Mouse (Mus musculus) right cerebral cortex, adult 2 months (tissue): ENCODE data around the gene Med16.

Source experiments
- DNase-seq, 2 experiments: peaks; one replicate each; pipeline ENCODE4 v3.0.0; 2021 to 2022; ENCODE audit warnings: low spot score in 2 of 2

Gene Med16

GRCm38 (mm10) chr10:79917532-79918100 is 8.9 kb upstream of the Med16 start:
- DNase-seq = no peak

- peak; percentile 82 to 89 for DNase-seq
Observed at GRCm38 (mm10) chr10:79916808-79917531, 8.2 kb upstream of the Med16 start, which contains the start of gene Kiss1r. Gene Kiss1r (plus strand): TSS chr10:79916971.

GRCm38 (mm10) chr10:79916081-79916480 is 7.4 kb upstream of the Med16 start:
- no peak for DNase-seq

- no peak for DNase-seq
Observed at GRCm38 (mm10) chr10:79914948-79915596, 6.3 kb upstream of the Med16 start.

DNA sequence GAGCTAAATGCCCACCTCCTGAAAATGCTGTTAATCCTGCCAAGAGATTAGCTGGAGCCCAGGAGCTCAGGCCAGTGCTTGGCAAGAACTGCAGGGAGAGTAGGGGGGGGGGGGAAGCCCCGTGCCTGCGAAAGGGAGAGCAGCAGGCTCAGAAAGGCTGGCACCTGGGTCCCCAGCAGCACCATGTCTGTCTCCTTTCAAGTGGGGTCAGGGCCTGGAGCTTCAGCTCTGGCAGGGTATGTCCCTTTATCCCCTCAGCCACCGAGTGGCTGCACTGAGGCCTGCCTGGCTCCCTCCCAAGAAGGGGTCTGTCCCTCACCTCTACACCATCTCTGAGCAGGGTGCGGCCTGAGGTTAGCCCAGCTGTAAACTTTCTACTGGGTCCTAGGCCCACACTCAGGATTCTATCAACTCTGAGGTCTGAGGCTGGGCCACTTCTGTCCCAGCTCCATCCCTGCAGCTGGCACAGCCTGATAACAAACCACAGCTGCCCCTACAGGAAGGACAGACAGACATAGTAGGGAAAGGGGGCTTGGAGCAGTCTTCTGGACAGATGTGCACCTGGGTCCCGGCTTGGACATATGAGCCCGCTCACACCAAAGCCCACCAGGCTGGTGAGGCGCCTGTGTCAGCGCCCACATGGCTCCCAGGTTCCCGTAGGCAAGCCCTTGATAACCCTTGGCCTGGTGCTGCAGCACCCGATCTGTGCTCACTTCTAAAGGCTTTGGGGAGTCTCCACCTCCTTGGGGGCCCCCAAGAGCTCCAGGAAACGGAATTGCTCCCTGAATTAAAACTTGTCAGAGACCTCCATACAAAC is 5.6 kb upstream of the Med16 start:
- no peak for DNase-seq

GRCm38 (mm10) chr10:79912412-79912811 is 3.7 kb upstream of the Med16 start:
- no peak for DNase-seq

- no peak for DNase-seq
Observed at GRCm38 (mm10) chr10:79910556-79910955, 1.8 kb upstream of the Med16 start, which contains the start of gene Gm26602. Gene Gm26602 (plus strand): TSS chr10:79910856.

DNA sequence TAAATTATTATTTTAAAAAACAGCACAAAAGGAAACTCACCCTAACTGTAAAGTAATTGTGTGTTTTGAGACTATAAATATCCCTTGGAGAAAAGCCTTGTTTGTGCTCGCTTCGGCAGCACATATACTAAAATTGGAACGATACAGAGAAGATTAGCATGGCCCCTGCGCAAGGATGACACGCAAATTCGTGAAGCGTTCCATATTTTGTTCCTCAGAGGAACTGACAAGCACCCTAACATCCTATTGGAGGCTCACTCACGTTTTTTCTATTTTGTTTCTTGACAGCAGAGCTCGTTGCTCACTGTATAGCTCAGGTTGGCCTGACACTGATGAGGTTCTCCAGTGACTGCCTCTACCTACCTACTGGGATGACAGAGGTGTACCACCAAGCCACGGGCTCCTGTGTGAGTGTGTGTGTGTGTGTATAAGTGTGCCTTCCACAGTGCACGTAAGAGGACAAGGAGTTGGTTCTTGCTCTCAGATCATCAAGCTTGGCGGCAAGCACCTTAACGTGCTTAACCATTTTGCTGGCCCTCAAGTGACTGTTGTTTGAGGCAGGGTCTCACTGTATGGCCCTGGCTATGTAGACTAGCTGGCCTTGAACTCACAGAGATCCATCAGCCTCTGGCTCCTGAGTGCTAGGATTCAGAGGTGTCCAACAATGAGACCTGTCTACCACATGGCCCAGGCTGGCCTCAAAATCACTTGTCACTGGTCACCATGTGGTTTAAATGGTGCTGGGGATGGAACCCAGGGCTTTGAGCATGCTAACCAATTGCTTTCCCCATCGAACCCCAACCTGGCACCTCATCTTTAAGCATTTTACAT is 584 bp upstream of the Med16 start:
- peak in 1 of 2 experiments; percentile 59 for DNase-seq

DNA sequence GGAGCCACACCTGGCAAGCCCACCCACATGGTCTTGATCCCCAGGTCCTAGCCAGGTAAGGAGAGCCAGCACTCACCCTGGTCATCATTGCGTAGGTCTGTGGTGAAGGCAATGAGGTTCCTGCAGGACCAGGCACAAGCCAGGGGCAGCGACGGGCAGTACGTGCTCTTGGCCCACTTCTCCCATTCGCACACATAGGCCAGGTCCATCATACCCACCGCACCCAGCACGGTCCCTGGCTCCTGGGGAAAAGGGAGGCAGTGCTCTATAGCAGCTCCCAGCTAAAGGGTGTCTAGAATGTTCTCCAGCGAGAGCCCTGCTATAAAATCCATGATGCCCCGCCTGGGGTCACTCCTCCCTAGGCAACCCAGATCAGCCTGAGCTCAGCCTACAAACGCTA is 1.3 kb downstream of the Med16 start:
- DNase-seq = no peak

- DNase-seq = no peak
Observed at GRCm38 (mm10) chr10:79906712-79907111, 2.0 kb downstream of the Med16 start.

GRCm38 (mm10) chr10:79900951-79901410 is 7.7 kb downstream of the Med16 start:
- DNase-seq = peak; percentile 86 to 92

DNA sequence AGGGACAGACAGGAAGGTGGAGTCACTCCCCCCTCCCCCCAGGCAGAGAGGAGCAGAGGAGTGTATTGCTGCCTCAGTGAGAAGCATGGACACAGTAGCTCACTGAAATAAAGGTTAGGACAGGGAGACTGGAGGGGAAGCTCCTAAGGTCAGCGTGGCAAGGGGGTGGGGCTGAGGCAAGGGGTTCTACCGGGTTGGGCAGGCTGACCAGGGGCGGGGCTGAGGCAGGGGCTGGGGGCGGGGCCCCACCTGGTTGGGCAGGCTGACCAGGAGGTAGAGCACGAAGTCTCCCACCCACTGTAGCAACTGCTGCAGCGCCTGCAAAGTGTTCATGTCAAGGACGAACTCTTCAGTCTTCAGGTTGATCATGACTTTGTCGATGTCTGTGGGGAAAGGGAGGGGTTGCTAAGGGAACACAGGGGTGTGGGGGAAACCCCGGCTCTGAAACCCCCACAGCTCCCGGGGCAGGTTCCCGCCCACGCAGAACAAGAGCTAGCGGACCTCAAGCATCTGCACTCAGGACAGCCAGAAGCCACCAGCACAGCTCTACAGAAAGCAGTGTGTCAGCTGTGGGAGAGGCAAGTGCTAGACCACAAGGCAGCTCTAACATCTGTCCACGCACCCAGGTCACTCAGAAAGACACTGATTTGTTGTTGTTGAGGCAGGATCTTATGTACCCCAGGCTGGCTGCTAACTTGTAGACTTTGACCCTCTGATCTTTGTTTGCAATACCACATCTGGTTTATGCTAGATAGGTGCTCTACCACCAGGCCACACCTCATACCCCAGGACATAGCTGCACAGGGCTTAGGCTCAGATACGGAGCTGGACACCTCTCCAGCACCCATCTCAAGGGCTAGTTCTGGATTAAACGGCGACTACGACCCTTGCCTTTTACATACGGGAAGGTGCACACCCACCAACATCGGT is 11.1 kb downstream of the Med16 start:
- no peak for DNase-seq

DNA sequence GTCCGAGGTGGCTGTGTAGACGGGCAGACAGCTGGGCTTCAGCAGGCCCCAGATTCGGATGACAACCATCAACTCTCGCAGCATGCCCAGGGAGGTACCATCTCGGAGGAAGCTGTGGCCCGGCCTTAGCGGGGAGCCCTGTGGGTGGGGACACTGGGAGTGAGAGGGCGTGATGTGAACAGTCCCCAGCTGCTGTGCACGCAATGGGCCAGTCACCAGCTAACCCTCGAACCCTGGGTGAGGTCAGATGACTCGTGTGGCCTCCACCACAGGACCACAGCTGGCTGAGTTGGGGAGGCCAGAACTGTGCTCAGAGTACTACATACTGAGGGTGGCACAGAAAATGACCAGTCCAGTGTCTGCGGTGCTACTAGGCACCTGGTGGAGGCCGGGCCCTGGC is 11.9 kb downstream of the Med16 start:
- DNase-seq = no peak

- DNase-seq = no peak
Observed at GRCm38 (mm10) chr10:79896306-79896705, 12.4 kb downstream of the Med16 start.

GRCm38 (mm10) chr10:79892451-79893118 is 16.1 kb downstream of the Med16 start:
- peak; percentile 79 to 84 for DNase-seq

- DNase-seq = no peak
Observed at GRCm38 (mm10) chr10:79890670-79891069, 18.1 kb downstream of the Med16 start, which contains the start of gene Cfd. Gene Cfd (plus strand): TSS chr10:79890853.

DNA sequence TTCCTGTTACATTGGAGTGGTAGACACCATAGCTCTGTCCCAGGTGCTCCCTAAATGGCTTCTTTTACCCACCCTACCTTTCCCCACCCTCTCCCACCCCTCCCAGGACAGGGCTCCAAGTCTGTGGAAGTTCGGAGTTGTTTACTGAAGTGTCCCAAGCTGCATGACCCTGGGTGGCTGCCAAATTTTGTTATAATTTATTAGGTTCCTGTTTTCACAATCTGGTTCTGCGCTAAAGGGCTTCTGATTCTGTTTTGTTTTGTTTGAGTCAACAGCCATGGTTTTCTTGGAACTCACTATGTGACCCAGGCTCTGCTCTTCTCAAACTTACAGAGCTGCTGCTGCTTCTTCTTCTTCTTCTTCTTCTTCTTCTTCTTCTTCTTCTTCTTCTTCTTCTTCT is 19.3 kb downstream of the Med16 start:
- DNase-seq = no peak

DNA sequence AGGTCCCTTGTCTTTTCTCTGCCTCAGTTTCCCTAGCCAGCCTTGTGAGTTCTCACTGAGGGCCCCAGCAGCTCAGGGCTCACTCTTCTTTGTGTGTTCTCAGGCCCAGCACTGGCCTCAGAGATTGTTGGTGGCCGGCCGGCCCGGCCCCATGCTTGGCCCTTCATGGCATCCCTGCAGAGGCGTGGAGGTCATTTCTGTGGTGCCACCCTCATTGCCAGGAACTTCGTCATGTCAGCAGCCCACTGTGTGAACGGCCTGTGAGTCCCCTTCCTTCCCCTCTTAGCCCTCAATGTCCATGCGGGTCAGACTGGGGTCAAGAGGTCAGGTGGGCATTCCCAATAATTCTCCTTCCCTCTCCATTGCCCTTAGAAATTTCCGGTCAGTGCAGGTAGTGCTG is 22.1 kb downstream of the Med16 start:
- DNase-seq = no peak

GRCm38 (mm10) chr10:79886054-79886453 is 22.7 kb downstream of the Med16 start, which contains the start of gene Elane:
Gene Elane (plus strand): TSS chr10:79886247.
- DNase-seq = no peak
